Comparison of ENCODE assay signal across 10 mouse cellular contexts in genomic region chr9:48735466-48736312, GRCm38 (mm10).
A peak's percentile ranks its signal among the peaks of the same experiment; 100 is the strongest.
DNase-seq lines count a peak whose midpoint lies in the region; ATAC-seq and TF ChIP-seq lines count a peak whose summit lies in the region.
"Had no signal": no experiment of that assay in that cellular context is flagged by ENCODE, and none has a peak within 500 bp of the region (broad histone marks: within the 10 kb centered on the region; RNA-seq: fewer than 3 reads in every experiment).

No protein-coding gene starts in this region.

- H3K4me3 ChIP-seq in heart, embryonic 16.5 days (ENCODE audit: low read length): no peak overlapping the region
- no peak overlapping the region for H3K4me3 ChIP-seq in heart, embryonic 11.5 days (ENCODE audit: low read depth, low read length)
- H3K4me3 ChIP-seq in hindbrain, embryonic 16.5 days (ENCODE audit: low read length): no peak overlapping the region
- H3K4me3 ChIP-seq in stomach, embryonic 16.5 days (replicated peaks; ENCODE audit: low read length): no peak overlapping the region
- H3K4me3 ChIP-seq in thymus, adult 2 months (ENCODE audit: control insufficient read depth, insufficient read depth, low read length): no peak overlapping the region

- peak; percentile 42 for DNase-seq in right cerebral cortex, adult 18-20 months
- DNase-seq in right cerebral cortex, postnatal 14 days: no peak
- DNase-seq in thymus, adult 2 months: no peak
- DNase-seq in cerebellum, postnatal 4 days (ENCODE audit: low spot score in 2 of 2): no peak
- DNase-seq: thymus, postnatal 4 days had no signal

- H3K36me3 ChIP-seq in heart, embryonic 16.5 days (ENCODE audit: control insufficient read depth, insufficient read depth): no peaks in the 10 kb centered on the region
- H3K36me3 ChIP-seq in heart, embryonic 11.5 days (ENCODE audit: control insufficient read depth, insufficient read depth, low read length): no peaks in the 10 kb centered on the region
- no peaks in the 10 kb centered on the region for H3K36me3 ChIP-seq in hindbrain, embryonic 16.5 days (ENCODE audit: control insufficient read depth, insufficient read depth, low read length)
- no peaks in the 10 kb centered on the region for H3K36me3 ChIP-seq in stomach, embryonic 16.5 days (ENCODE audit: control insufficient read depth, insufficient read depth, low read length)
- H3K36me3 ChIP-seq in thymus, adult 2 months (ENCODE audit: control insufficient read depth, insufficient read depth, low read length): no peaks in the 10 kb centered on the region

- H3K9me3 ChIP-seq in heart, embryonic 16.5 days (replicated peaks; ENCODE audit: control insufficient read depth, low read length): no peaks in the 10 kb centered on the region
- H3K9me3 ChIP-seq in heart, embryonic 11.5 days (replicated peaks; ENCODE audit: control insufficient read depth, low read length): no peaks in the 10 kb centered on the region
- no peaks in the 10 kb centered on the region for H3K9me3 ChIP-seq in hindbrain, embryonic 16.5 days (ENCODE audit: control insufficient read depth, low read length)
- H3K9me3 ChIP-seq in stomach, embryonic 16.5 days (replicated peaks; ENCODE audit: control insufficient read depth, low read length): no peaks in the 10 kb centered on the region

- peak overlapping the region; percentile 89 for H3K27ac ChIP-seq in heart, embryonic 16.5 days (ENCODE audit: low read length)
- no peak overlapping the region for H3K27ac ChIP-seq in heart, embryonic 11.5 days (ENCODE audit: low read depth, low read length)
- H3K27ac ChIP-seq in hindbrain, embryonic 16.5 days (ENCODE audit: low read depth, low read length): peak overlapping the region; percentile 71
- H3K27ac ChIP-seq in stomach, embryonic 16.5 days (ENCODE audit: low read length): peak overlapping the region; percentile 60
- H3K27ac ChIP-seq in thymus, adult 2 months (ENCODE audit: control insufficient read depth, insufficient read depth, low read length): no peak overlapping the region

- no peak for TF ChIP-seq POLR2A in thymus, adult 2 months (IDR thresholded peaks at IDR 0.05; ENCODE audit: control insufficient read depth, extremely low read depth, insufficient read depth, low read length, poor library complexity)

- WGBS in heart, embryonic 16.5 days: 60% methylated on average over 12 of the region's 12 CpGs
- WGBS in heart, embryonic 11.5 days (ENCODE audit: insufficient replicate concordance): 54% methylated on average over 12 of the region's 12 CpGs
- WGBS in hindbrain, embryonic 16.5 days: 37% methylated on average over 12 of the region's 12 CpGs
- WGBS in stomach, embryonic 16.5 days: 52% methylated on average over 12 of the region's 12 CpGs
- 82% methylated on average over 12 of the region's 12 CpGs for WGBS in thymus, adult 2 months

- H3K4me1 ChIP-seq in heart, embryonic 16.5 days (ENCODE audit: control insufficient read depth, insufficient read depth, low read length): peaks cover 58% of the 10 kb centered on the region
- H3K4me1 ChIP-seq in heart, embryonic 11.5 days (ENCODE audit: control insufficient read depth, insufficient read depth, low read length): peaks cover 20% of the 10 kb centered on the region
- peaks cover 49% of the 10 kb centered on the region for H3K4me1 ChIP-seq in hindbrain, embryonic 16.5 days (ENCODE audit: control insufficient read depth, insufficient read depth, low read depth, low read length)
- H3K4me1 ChIP-seq in stomach, embryonic 16.5 days (ENCODE audit: control insufficient read depth, insufficient read depth, low read length): peaks cover 44% of the 10 kb centered on the region
- H3K4me1 ChIP-seq in thymus, adult 2 months (replicated peaks; ENCODE audit: control insufficient read depth, insufficient read depth, low read length): peaks cover 6% of the 10 kb centered on the region; the same call in 1 of the 2 replicates

- TF ChIP-seq CTCF in thymus, adult 2 months (IDR thresholded peaks at IDR 0.05; ENCODE audit: borderline replicate concordance, control insufficient read depth, extremely low read depth, insufficient read depth, low read length, poor library complexity): no peak

- H3K4me2 ChIP-seq in heart, embryonic 16.5 days (ENCODE audit: low read depth, low read length): no peak overlapping the region
- no peak overlapping the region for H3K4me2 ChIP-seq in heart, embryonic 11.5 days
- no peak overlapping the region for H3K4me2 ChIP-seq in hindbrain, embryonic 16.5 days (ENCODE audit: low read length)
- H3K4me2 ChIP-seq in stomach, embryonic 16.5 days (ENCODE audit: low read depth, low read length): no peak overlapping the region

- no peak for ATAC-seq in heart, embryonic 16.5 days (replicated peaks; ENCODE audit: extremely low read depth, insufficient read depth, low FRiP score)
- no peak for ATAC-seq in heart, embryonic 11.5 days (replicated peaks; ENCODE audit: insufficient number of reproducible peaks, low FRiP score, low TSS enrichment)
- ATAC-seq in hindbrain, embryonic 16.5 days: no peak
- no peak for ATAC-seq in stomach, embryonic 16.5 days (ENCODE audit: insufficient read depth, low FRiP score)

- peak overlapping the region; percentile 44 for H3K9ac ChIP-seq in heart, embryonic 16.5 days (ENCODE audit: low read length)
- H3K9ac ChIP-seq in heart, embryonic 11.5 days (ENCODE audit: low read depth, low read length): no peak overlapping the region
- peak overlapping the region; percentile 44 for H3K9ac ChIP-seq in hindbrain, embryonic 16.5 days (ENCODE audit: low read depth, low read length)
- H3K9ac ChIP-seq in stomach, embryonic 16.5 days (ENCODE audit: low read length): peak overlapping the region; percentile 43; the same call in 1 of the 2 replicates

- no peaks in the 10 kb centered on the region for H3K27me3 ChIP-seq in heart, embryonic 16.5 days (ENCODE audit: control insufficient read depth, insufficient read depth, low read length)
- 0 out of 2 replicates have a peak, but pooled peaks cover 2% of the 10 kb centered on the region for H3K27me3 ChIP-seq in heart, embryonic 11.5 days (ENCODE audit: control insufficient read depth, insufficient read depth, low read length)
- no peaks in the 10 kb centered on the region for H3K27me3 ChIP-seq in hindbrain, embryonic 16.5 days (replicated peaks; ENCODE audit: control insufficient read depth, insufficient read depth, low read length)
- H3K27me3 ChIP-seq in stomach, embryonic 16.5 days (ENCODE audit: control insufficient read depth, insufficient read depth, low read length): peaks cover 2% of the 10 kb centered on the region; the same call in 1 of the 2 replicates
- H3K27me3 ChIP-seq in thymus, adult 2 months (ENCODE audit: control insufficient read depth, insufficient read depth, low read length): no peaks in the 10 kb centered on the region
- H3K27me3 ChIP-seq: CH12.LX had no signal

Comparison
In these comparisons a context has a peak if more than half of its experiments do, and no peak if none do; other contexts are left out.
1. H3K27ac ChIP-seq: peak in heart, embryonic 16.5 days (single experiment), hindbrain, embryonic 16.5 days (single experiment) and stomach, embryonic 16.5 days (single experiment); none in heart, embryonic 11.5 days (single experiment) and thymus, adult 2 months (single experiment).